In the genomic region with DNA sequence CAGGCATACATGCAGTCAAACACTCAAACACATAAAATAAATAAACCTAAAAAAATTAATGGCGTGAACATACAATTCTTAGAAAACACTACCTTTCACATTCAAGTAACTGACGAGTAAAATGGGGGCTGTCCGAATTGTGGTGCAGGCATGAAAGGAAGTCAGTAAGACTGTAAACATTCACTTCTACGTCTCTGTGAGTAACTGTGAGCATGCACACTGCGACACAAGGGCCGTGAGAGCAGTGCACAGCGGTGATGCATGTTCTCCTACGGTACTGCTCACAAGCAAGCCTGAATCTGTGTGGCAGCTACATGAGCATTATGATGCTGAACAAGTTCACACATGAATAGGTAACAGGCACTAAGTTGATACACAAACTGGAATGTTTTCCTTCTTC, we compare ENCODE assay signal across 16 mouse cellular contexts.
"Had no signal": no experiment of that assay in that cellular context is flagged by ENCODE, and none has a peak within 500 bp of the region (broad histone marks: within the 10 kb centered on the region; RNA-seq: fewer than 3 reads in every experiment).

No protein-coding gene starts in this region.

- H3K4me2 ChIP-seq: limb, embryonic 12.5 days; liver, embryonic 13.5 days; lung, embryonic 15.5 days; midbrain, embryonic 11.5 days; midbrain, embryonic 15.5 days; neural tube, embryonic 13.5 days had no signal

- H3K4me1 ChIP-seq: limb, embryonic 12.5 days; liver, embryonic 13.5 days; lung, embryonic 15.5 days; midbrain, embryonic 15.5 days; neural tube, embryonic 13.5 days had no signal

- H3K27ac ChIP-seq: kidney, postnatal 0 days; limb, embryonic 12.5 days; liver, embryonic 13.5 days; lung, embryonic 15.5 days; midbrain, embryonic 15.5 days; neural tube, embryonic 13.5 days; stomach, postnatal 0 days had no signal

- H3K27me3 ChIP-seq: limb, embryonic 12.5 days; liver, embryonic 13.5 days; lung, embryonic 15.5 days; midbrain, embryonic 15.5 days; neural tube, embryonic 13.5 days had no signal

- H3K36me3 ChIP-seq: limb, embryonic 12.5 days; liver, embryonic 13.5 days; lung, embryonic 15.5 days; midbrain, embryonic 15.5 days; neural tube, embryonic 13.5 days had no signal

- DNase-seq: kidney, adult 8-10 months; kidney, postnatal 36 days; layer of hippocampus, adult 9-11 months; layer of hippocampus, postnatal 36 days; liver; liver, embryonic 13.5 days; liver, postnatal 0 days; right cerebral cortex, adult 18-20 months had no signal

- H3K4me3 ChIP-seq: limb, embryonic 12.5 days; liver, embryonic 13.5 days; lung, embryonic 15.5 days; midbrain, embryonic 15.5 days; neural tube, embryonic 13.5 days had no signal

- H3K9me3 ChIP-seq: limb, embryonic 12.5 days; liver, embryonic 13.5 days; lung, embryonic 15.5 days; midbrain, embryonic 15.5 days; neural tube, embryonic 13.5 days had no signal

- H3K9ac ChIP-seq: limb, embryonic 12.5 days; liver, embryonic 13.5 days; liver, postnatal 0 days; lung, embryonic 15.5 days; midbrain, embryonic 15.5 days; neural tube, embryonic 13.5 days had no signal

- ATAC-seq: intestine, embryonic 16.5 days; liver, postnatal 0 days; midbrain, embryonic 15.5 days had no signal
